Mouse (Mus musculus) embryonic facial prominence, embryonic 11.5 days (tissue): ENCODE measurements around the gene Zfp65. TPM values are rescaled to one million over a fixed set of nuclear protein-coding genes. Genes with fewer than 3 reads are reported as not detected.

ENCODE experiments used
- ATAC-seq: fragments of 200-750 bp; cut with Nextera tagmentation; replicated peaks from 2 replicates; pipeline ENCODE4 v1.8.0; 2017; ENCODE audit warnings: low read depth; ENCODE audit not compliant: insufficient number of reproducible peaks, low FRiP score, low TSS enrichment
- DNase-seq: peaks from one replicate; pipeline ENCODE4 v3.0.0-alpha.2; 2015; ENCODE audit warnings: low spot score
- H3K27ac ChIP-seq: fragments of 300-500 bp; sonication (generic); replicated peaks from 2 replicates; pipeline ENCODE4 v1.5.1; 2014; ENCODE audit warnings: mild to moderate bottlenecking, low read depth, low read length, control low read depth
- H3K27me3 ChIP-seq: fragments of 300-500 bp; sonication (generic); 2 replicates; pipeline ENCODE4 v1.6.1; 2014; ENCODE audit warnings: mild to moderate bottlenecking, low read length, moderate library complexity, mixed read lengths; ENCODE audit not compliant: control insufficient read depth, insufficient read depth
- H3K36me3 ChIP-seq: fragments of 300-500 bp; sonication (generic); replicated peaks from 2 replicates; pipeline ENCODE4 v1.6.1; 2014; ENCODE audit warnings: low read depth, mild to moderate bottlenecking, low read length, moderate library complexity, mixed read lengths; ENCODE audit not compliant: control insufficient read depth, insufficient read depth
- H3K4me1 ChIP-seq: fragments of 300-500 bp; sonication (generic); 2 replicates; pipeline ENCODE4 v1.6.1; 2014; ENCODE audit warnings: low read length, mixed read lengths; ENCODE audit not compliant: control insufficient read depth, insufficient read depth
- H3K4me2 ChIP-seq: fragments of 300-500 bp; sonication (generic); 2 replicates; pipeline ENCODE4 v1.6.1; 2014; ENCODE audit warnings: low read depth, mild to moderate bottlenecking, control low read depth, low read length, moderate library complexity
- H3K4me3 ChIP-seq: fragments of 300-500 bp; sonication (generic); 2 replicates; pipeline ENCODE4 v1.5.1; 2014; ENCODE audit warnings: low read depth, low read length, control low read depth
- H3K9ac ChIP-seq: fragments of 300-500 bp; sonication (generic); replicated peaks from 2 replicates; pipeline ENCODE4 v1.6.1; 2014; ENCODE audit warnings: mild to moderate bottlenecking, control low read depth, low read length
- H3K9me3 ChIP-seq: fragments of 300-500 bp; sonication (generic); replicated peaks from 2 replicates; pipeline ENCODE4 v1.6.1; 2016; ENCODE audit warnings: mild to moderate bottlenecking, low read length, inconsistent platforms, mixed read lengths; ENCODE audit not compliant: control insufficient read depth
- WGBS: fragments of 180-500 bp; shearing (Covaris S2); extraction: QIAGEN DNeasy Blood & Tissue Kit; methylation state at CpG from one replicate; pipeline ENCODE4 v1.1.7; 2014; 5-methylcytosine and 5-hydroxymethylcytosine counted together
- polyA plus RNA-seq: library from polyadenylated mRNA; unstranded; fragments of >200 nt; fragmentation: Nextera tagmentation; extraction: Ambion mirVana; gene quantifications from 2 replicates; pipeline ENCODE4 v1.2.1, GENCODE M21; 2014

Gene Zfp65
- polyA plus RNA-seq, 1 experiment from 2014 or later, result 3.8 TPM

GRCm38 (mm10) chr13:67674902-67675301 lies 54.1 kb downstream of the Zfp65 start:
- no peak overlapping the region for H3K27ac ChIP-seq
- 87% methylated on average over 2 of the region's 2 CpGs for WGBS
- H3K4me2 ChIP-seq, result no peak overlapping the region
- no peak overlapping the region for H3K4me3 ChIP-seq
- ATAC-seq (no peak), DNase-seq (no peak)
- no peak overlapping the region for H3K9ac ChIP-seq
- H3K9me3 ChIP-seq, result no peaks in the 10 kb centered on the region
- H3K27me3 ChIP-seq, result no peaks in the 10 kb centered on the region
- no peaks in the 10 kb centered on the region for H3K4me1 ChIP-seq
- H3K36me3 ChIP-seq, result no peaks in the 10 kb centered on the region

Other genes starting within 250 kb of the Zfp65 start
- 2.4 TPM in 2 replicates for gene Zfp874b, start 244.9 kb downstream of the Zfp65 start, polyA plus RNA-seq
- 21.8 and 24.9 TPM in 2 replicates for gene Zfp58, start 228.6 kb downstream of the Zfp65 start, polyA plus RNA-seq
- gene Gm26965, start 203.0 kb downstream of the Zfp65 start, polyA plus RNA-seq, result not detected in 2 replicates
- gene Zfp87, start 203.0 kb downstream of the Zfp65 start, polyA plus RNA-seq, result 30.8 and 31.5 TPM in 2 replicates
- gene Zfp748, start 175.3 kb downstream of the Zfp65 start, polyA plus RNA-seq, result 18.3 and 19.5 TPM in 2 replicates
- 5.3 and 6.1 TPM in 2 replicates for gene Zfp729b, start 119.5 kb downstream of the Zfp65 start, polyA plus RNA-seq
- gene Gm49345, start 91.4 kb downstream of the Zfp65 start, polyA plus RNA-seq, result not detected in 2 replicates
- gene Zfp729a, start 91.4 kb downstream of the Zfp65 start, polyA plus RNA-seq, result 4.4 and 4.5 TPM in 2 replicates
- 11.8 and 12.5 TPM in 2 replicates for gene Zfp738, start 42.1 kb downstream of the Zfp65 start, polyA plus RNA-seq
- 7.7 and 8.0 TPM in 2 replicates for gene Zfp85, start 26.1 kb upstream of the Zfp65 start, polyA plus RNA-seq
- 3.8 and 5.5 TPM in 2 replicates for gene Zfp493, start 50.5 kb upstream of the Zfp65 start, polyA plus RNA-seq
- gene Zfp273, start 84.6 kb upstream of the Zfp65 start, polyA plus RNA-seq, result 8.3 and 8.7 TPM in 2 replicates
- gene Gm10037, start 101.9 kb upstream of the Zfp65 start, polyA plus RNA-seq, result 1.9 and 2.9 TPM in 2 replicates
- gene BC048507, start 134.2 kb upstream of the Zfp65 start, polyA plus RNA-seq, result not detected in 2 replicates